Comparison of ENCODE assay signal across 9 mouse cellular contexts in the genomic region with DNA sequence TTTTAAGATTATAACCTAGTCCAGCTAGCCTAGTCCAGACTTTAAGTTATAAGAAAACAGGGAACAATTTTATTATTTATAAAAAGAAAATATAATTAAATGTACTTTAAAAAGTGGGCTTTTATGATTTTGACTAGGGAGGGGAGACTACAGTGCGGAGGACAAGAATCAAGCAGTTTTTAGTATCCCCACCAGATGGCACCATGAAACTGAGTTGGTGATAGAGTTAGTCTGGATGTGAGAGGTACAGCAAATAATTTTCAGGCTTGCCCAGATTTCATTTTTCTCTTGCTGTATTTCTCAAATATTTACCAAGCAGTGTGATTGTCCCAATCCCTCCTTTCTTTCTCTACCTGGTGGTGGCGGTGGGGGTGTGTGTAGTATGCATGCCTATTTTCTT. TPM values are rescaled to one million over a fixed set of nuclear protein-coding genes. Genes with fewer than 3 reads are reported as not detected.
A peak's percentile ranks its signal among the peaks of the same experiment; 100 is the strongest.
DNase-seq lines count a peak whose midpoint lies in the region; ATAC-seq lines count a peak whose summit lies in the region.
"Had no signal": no experiment of that assay in that cellular context is flagged by ENCODE, and none has a peak within 500 bp of the region (broad histone marks: within the 10 kb centered on the region; RNA-seq: fewer than 3 reads in every experiment).

No protein-coding gene starts in this region.

- H3K9ac ChIP-seq in forebrain, embryonic 16.5 days (replicated peaks; ENCODE audit: low read depth, low read length) = no peak overlapping the region
- H3K9ac ChIP-seq in kidney, embryonic 14.5 days (ENCODE audit: low read depth, low read length) = no peak overlapping the region
- H3K9ac ChIP-seq in stomach, embryonic 15.5 days = no peak overlapping the region

- no peaks in the 10 kb centered on the region for H3K36me3 ChIP-seq in forebrain, embryonic 16.5 days (ENCODE audit: control insufficient read depth, insufficient read depth)
- no peaks in the 10 kb centered on the region for H3K36me3 ChIP-seq in kidney, embryonic 14.5 days (ENCODE audit: control insufficient read depth, insufficient read depth, low read length)
- no peaks in the 10 kb centered on the region for H3K36me3 ChIP-seq in stomach, embryonic 15.5 days

- H3K27ac ChIP-seq in forebrain, embryonic 16.5 days (ENCODE audit: low read length) = no peak overlapping the region
- H3K27ac ChIP-seq in kidney, embryonic 14.5 days (ENCODE audit: low read depth, low read length) = no peak overlapping the region
- no peak overlapping the region for H3K27ac ChIP-seq in stomach, embryonic 15.5 days

- no peaks in the 10 kb centered on the region for H3K9me3 ChIP-seq in forebrain, embryonic 16.5 days (ENCODE audit: control insufficient read depth, low read length)
- no peaks in the 10 kb centered on the region for H3K9me3 ChIP-seq in kidney, embryonic 14.5 days (ENCODE audit: control insufficient read depth, low read length)
- no peaks in the 10 kb centered on the region for H3K9me3 ChIP-seq in stomach, embryonic 15.5 days

- WGBS in forebrain, embryonic 16.5 days = 53% methylated on average over 2 of the region's 2 CpGs
- 47% methylated on average over 2 of the region's 2 CpGs for WGBS in kidney, embryonic 14.5 days
- WGBS in stomach, embryonic 15.5 days = 40% methylated on average over 2 of the region's 2 CpGs

- H3K4me3 ChIP-seq in forebrain, embryonic 16.5 days (replicated peaks; ENCODE audit: low read length) = no peak overlapping the region
- H3K4me3 ChIP-seq in kidney, embryonic 14.5 days (ENCODE audit: low read length) = no peak overlapping the region
- H3K4me3 ChIP-seq in stomach, embryonic 15.5 days (replicated peaks) = no peak overlapping the region

- peak; percentile 37 for DNase-seq in kidney, adult 9 months
- DNase-seq in kidney, adult 18-20 months = no peak
- DNase-seq in ZHBTc4 (ENCODE audit: low read depth, low spot score) = peak; percentile 52
- peak; percentile 75 for DNase-seq in lung, postnatal 10 days

- peak; percentile 85 for ATAC-seq in forebrain, embryonic 16.5 days
- 0 out of 2 replicates have a peak, but pooled peaks have one; percentile 28 for ATAC-seq in kidney, embryonic 14.5 days (ENCODE audit: low FRiP score, low TSS enrichment)
- peak; percentile 60; the same call in 1 of the 2 replicates for ATAC-seq in stomach, embryonic 15.5 days (ENCODE audit: insufficient read depth, low FRiP score, low read depth)
- ATAC-seq in granulocyte monocyte progenitor cell, adult 5-6 weeks (replicated peaks; ENCODE audit: poor library complexity, severe bottlenecking) = no peak

- no peaks in the 10 kb centered on the region for H3K27me3 ChIP-seq in forebrain, embryonic 16.5 days (replicated peaks; ENCODE audit: control insufficient read depth, insufficient read depth, low read length)
- no peaks in the 10 kb centered on the region for H3K27me3 ChIP-seq in kidney, embryonic 14.5 days (ENCODE audit: control insufficient read depth, insufficient read depth, low read length)
- H3K27me3 ChIP-seq in stomach, embryonic 15.5 days (replicated peaks) = no peaks in the 10 kb centered on the region

- no peaks in the 10 kb centered on the region for H3K4me1 ChIP-seq in forebrain, embryonic 16.5 days (replicated peaks; ENCODE audit: control insufficient read depth, insufficient read depth, low read length)
- no peaks in the 10 kb centered on the region for H3K4me1 ChIP-seq in kidney, embryonic 14.5 days (ENCODE audit: control insufficient read depth, insufficient read depth, low read length)
- no peaks in the 10 kb centered on the region for H3K4me1 ChIP-seq in stomach, embryonic 15.5 days

- H3K4me2 ChIP-seq in forebrain, embryonic 16.5 days (ENCODE audit: low read length) = no peak overlapping the region
- H3K4me2 ChIP-seq in kidney, embryonic 14.5 days (replicated peaks; ENCODE audit: low read depth, low read length) = no peak overlapping the region
- no peak overlapping the region for H3K4me2 ChIP-seq in stomach, embryonic 15.5 days

RNA-seq across cellular contexts. Expression of a gene that starts 10.3 kb away (rescaled TPM):
- 0.08 TPM in 1 of 2 replicates, not detected in the other for polyA plus RNA-seq in forebrain, embryonic 16.5 days (2015; fragmentation: Nextera tagmentation; extraction: Ambion mirVana)
- not detected in 2 replicates for polyA plus RNA-seq in kidney, embryonic 14.5 days (2014; fragmentation: Nextera tagmentation; extraction: Ambion mirVana)
- polyA plus RNA-seq in stomach, embryonic 15.5 days (2015; fragmentation: Nextera tagmentation; extraction: Ambion mirVana) = 0.06 TPM in 1 of 2 replicates, not detected in the other
- total RNA-seq in granulocyte monocyte progenitor cell, adult 5-6 weeks (2014; fragmentation: Nextera tagmentation) = not detected in 2 replicates
- not detected in 2 replicates for total RNA-seq in granulocyte monocyte progenitor cell, adult 5-6 weeks (2017)
- total RNA-seq: neutrophil, adult 5-6 weeks had no signal
